Mouse (Mus musculus): ENCODE data around the gene Bnip2. TPM values are rescaled to one million over a fixed set of nuclear protein-coding genes. Genes with fewer than 3 reads are reported as not detected.

Gene Bnip2
- total and polyA plus RNA-seq, 3 experiments = 54.3 to 104 (median 88.1) TPM

- in situ Hi-C loops (cut with MboI; ENCODE audit: low pct_ligation_motif_present, low pct_unique_long_range_greater_than_20kb, low sequenced_read_pairs) (no loop called here), dilution Hi-C loops (cut with MboI; ENCODE audit: extremely low pct_ligation_motif_present, extremely low pct_unique_long_range_greater_than_20kb, low sequenced_read_pairs) (no loop called here)
- TF ChIP-seq MAFK (IDR thresholded peaks at IDR 0.05; ENCODE audit: insufficient replicate concordance, low read length) = no peak
- no peaks in the 10 kb centered on the region for H3K4me1 ChIP-seq (ENCODE audit: control insufficient read depth in 1 of 2, insufficient read depth in 2 of 2)
- no peak overlapping the region for H3K4me3 ChIP-seq (replicated peaks in 1 of 3; ENCODE audit: low read depth in 2 of 3, low read length in 2 of 3, poor library complexity in 1 of 3)
- no peak for DNase-seq (ENCODE audit: extremely low read depth)
- H3K9me3 ChIP-seq (replicated peaks; ENCODE audit: low read length) = no peaks in the 10 kb centered on the region
- H3K4me2 ChIP-seq (ENCODE audit: insufficient read depth, low read depth, poor library complexity, severe bottlenecking) = no peak overlapping the region
- no peaks in the 10 kb centered on the region for H3K79me2 ChIP-seq (replicated peaks; ENCODE audit: control insufficient read depth, extremely low read depth, insufficient read depth, poor library complexity, severe bottlenecking)
- no peaks in the 10 kb centered on the region for H3K27me3 ChIP-seq (replicated peaks)
- H3K27ac ChIP-seq (ENCODE audit: insufficient read depth, low read depth) = no peak overlapping the region
- H3K36me3 ChIP-seq (replicated peaks in 1 of 2; ENCODE audit: control insufficient read depth in 1 of 2, insufficient read depth in 1 of 2, low read length in 1 of 2) = peaks cover 33 to 77% of the 10 kb centered on the region in 2 experiments
- no peak overlapping the region for H3K9ac ChIP-seq (ENCODE audit: insufficient read depth, low read depth)
These were observed 18.4 kb downstream of the Bnip2 start for GRCm38 (mm10) chr9:70007506-70008248.

- Histone ChIP-seq H3K4me2 (ENCODE audit: insufficient read depth, low read depth, poor library complexity, severe bottlenecking) (no peak overlapping the region), H3K36me3 (replicated peaks in 1 of 2; ENCODE audit: control insufficient read depth in 1 of 2, insufficient read depth in 1 of 2, low read length in 1 of 2) (peaks cover 18 to 57% of the 10 kb centered on the region in 2 experiments), H3K27me3 (replicated peaks) (no peaks in the 10 kb centered on the region), H3K9me3 (replicated peaks; ENCODE audit: low read length) (no peaks in the 10 kb centered on the region), H3K4me3 (replicated peaks in 1 of 3; ENCODE audit: low read depth in 2 of 3, low read length in 2 of 3, poor library complexity in 1 of 3) (no peak overlapping the region), H3K9ac (ENCODE audit: insufficient read depth, low read depth) (no peak overlapping the region), H3K4me1 (ENCODE audit: control insufficient read depth in 1 of 2, insufficient read depth in 2 of 2) (peaks cover 0 to 15% of the 10 kb centered on the region in 2 experiments; a peak in 2 of 4 replicates), H3K79me2 (replicated peaks; ENCODE audit: control insufficient read depth, extremely low read depth, insufficient read depth, poor library complexity, severe bottlenecking) (peaks cover 20% of the 10 kb centered on the region), H3K27ac (ENCODE audit: insufficient read depth, low read depth) (no peak overlapping the region)
- dilution Hi-C loops (cut with MboI; ENCODE audit: extremely low pct_ligation_motif_present, extremely low pct_unique_long_range_greater_than_20kb, low sequenced_read_pairs) = no loop called here
- in situ Hi-C loops (cut with MboI; ENCODE audit: low pct_ligation_motif_present, low pct_unique_long_range_greater_than_20kb, low sequenced_read_pairs) = no loop called here
- no peak for TF ChIP-seq ETS1 (conservative IDR thresholded peaks at IDR 0.05; ENCODE audit: low read depth, low read length)
- TF ChIP-seq EP300 (IDR thresholded peaks at IDR 0.05; ENCODE audit: low read length) = no peak
- DNase-seq (ENCODE audit: extremely low read depth) = no peak
These were observed 20.6 kb downstream of the Bnip2 start for GRCm38 (mm10) chr9:70009754-70010304.

- no peak overlapping the region for H3K4me2 ChIP-seq (ENCODE audit: insufficient read depth, low read depth, poor library complexity, severe bottlenecking)
These were observed 21.7 kb downstream of the Bnip2 start for GRCm38 (mm10) chr9:70010781-70011473.

More at GRCm38 (mm10) chr9:70010781-70011473, 21.7 kb downstream of the Bnip2 start:
- Histone ChIP-seq H3K9ac (ENCODE audit: insufficient read depth, low read depth) (no peak overlapping the region), H3K36me3 (replicated peaks in 1 of 2; ENCODE audit: control insufficient read depth in 1 of 2, insufficient read depth in 1 of 2, low read length in 1 of 2) (peaks cover 18 to 51% of the 10 kb centered on the region in 2 experiments), H3K27ac (ENCODE audit: insufficient read depth, low read depth) (no peak overlapping the region), H3K4me1 (ENCODE audit: control insufficient read depth in 1 of 2, insufficient read depth in 2 of 2) (peaks cover 0 to 22% of the 10 kb centered on the region in 2 experiments; a peak in 2 of 4 replicates), H3K27me3 (replicated peaks) (no peaks in the 10 kb centered on the region), H3K4me3 (replicated peaks in 1 of 3; ENCODE audit: low read depth in 2 of 3, low read length in 2 of 3, poor library complexity in 1 of 3) (no peak overlapping the region), H3K9me3 (replicated peaks; ENCODE audit: low read length) (no peaks in the 10 kb centered on the region), H3K79me2 (replicated peaks; ENCODE audit: control insufficient read depth, extremely low read depth, insufficient read depth, poor library complexity, severe bottlenecking) (peaks cover 24% of the 10 kb centered on the region)
- dilution Hi-C loops (cut with MboI; ENCODE audit: extremely low pct_ligation_motif_present, extremely low pct_unique_long_range_greater_than_20kb, low sequenced_read_pairs) (no loop called here), in situ Hi-C loops (cut with MboI; ENCODE audit: low pct_ligation_motif_present, low pct_unique_long_range_greater_than_20kb, low sequenced_read_pairs) (no loop called here)
- TF ChIP-seq NRF1 (IDR thresholded peaks at IDR 0.05; ENCODE audit: low read depth, low read length) (no peak), TCF12 (IDR thresholded peaks at IDR 0.05; ENCODE audit: low read depth, low read length) (no peak)
- no peak for DNase-seq (ENCODE audit: extremely low read depth)

Data from CH12.LX (cell line).